Mouse (Mus musculus) small intestine, adult 2 months (tissue): ENCODE results near the gene A4galt.

Source experiments
- CTCF ChIP-seq: fragments of 200-500 bp; IDR thresholded peaks from 2 replicates; pipeline ENCODE4 v1.5.1; 2012; ENCODE audit warnings: low read depth, mild to moderate bottlenecking, control low read depth, inconsistent platforms, low read length, moderate library complexity, mixed read lengths; ENCODE audit not compliant: insufficient replicate concordance, insufficient read length; ENCODE audit errors: extremely low read depth
- POLR2A ChIP-seq: fragments of 200-500 bp; IDR thresholded peaks from 2 replicates; pipeline ENCODE4 v1.6.1; 2012; ENCODE audit warnings: low read depth, mild to moderate bottlenecking, control low read depth, inconsistent platforms, low read length, moderate library complexity

GRCm38 (mm10) chr15:83278579-83278978 is 27.0 kb upstream of the A4galt start:
- TF ChIP-seq CTCF (no peak), POLR2A (no peak)
